Mouse (Mus musculus) forebrain, embryonic 12.5 days (tissue): Measurements from ENCODE around the gene 5430402E10Rik. TPM values are rescaled to one million over a fixed set of nuclear protein-coding genes. Genes with fewer than 3 reads are reported as not detected.
"Not testable (repeated sequence)": the region's sequence is repeated elsewhere in the genome, so short reads cannot be mapped to it uniquely, and the experiment has no call there.

ENCODE experiments used
- ATAC-seq: fragments of 200-750 bp; cut with Nextera tagmentation; 2 replicates; pipeline ENCODE4 v1.8.0; 2017; ENCODE audit warnings: moderate TSS enrichment; ENCODE audit not compliant: low FRiP score
- H3K27ac ChIP-seq: fragments of 300-500 bp; sonication (generic); 2 replicates; pipeline ENCODE4 v1.5.1; 2016; ENCODE audit warnings: mild to moderate bottlenecking
- H3K27me3 ChIP-seq: fragments of 300-500 bp; sonication (generic); 2 replicates; pipeline ENCODE4 v1.6.1; 2016; ENCODE audit warnings: mild to moderate bottlenecking
- H3K36me3 ChIP-seq: fragments of 300-500 bp; sonication (generic); replicated peaks from 2 replicates; pipeline ENCODE4 v1.6.1; 2016; ENCODE audit warnings: mild to moderate bottlenecking
- H3K4me1 ChIP-seq: fragments of 300-500 bp; sonication (generic); 2 replicates; pipeline ENCODE4 v1.6.1; 2016
- H3K4me2 ChIP-seq: fragments of 300-500 bp; sonication (generic); 2 replicates; pipeline ENCODE4 v1.6.1; 2016; ENCODE audit warnings: mild to moderate bottlenecking, moderate library complexity
- H3K4me3 ChIP-seq: fragments of 300-500 bp; sonication (generic); replicated peaks from 2 replicates; pipeline ENCODE4 v1.5.1; 2016; ENCODE audit warnings: mild to moderate bottlenecking
- H3K9ac ChIP-seq: fragments of 300-500 bp; sonication (generic); 2 replicates; pipeline ENCODE4 v1.6.1; 2016; ENCODE audit warnings: mild to moderate bottlenecking
- H3K9me3 ChIP-seq: fragments of 300-500 bp; sonication (generic); 2 replicates; pipeline ENCODE4 v1.6.1; 2016
- WGBS: fragments of 180-500 bp; shearing (Covaris S2); methylation state at CpG from one replicate; pipeline ENCODE4 v1.1.7; 2016; 5-methylcytosine and 5-hydroxymethylcytosine counted together
- polyA plus RNA-seq: library from polyadenylated mRNA; unstranded; fragments of >200 nt; fragmentation: Nextera tagmentation; extraction: Ambion mirVana; gene quantifications from 2 replicates; pipeline ENCODE4 v1.2.1, GENCODE M21; 2016

5430402E10Rik gene
- not detected in 2 replicates for polyA plus RNA-seq

DNA sequence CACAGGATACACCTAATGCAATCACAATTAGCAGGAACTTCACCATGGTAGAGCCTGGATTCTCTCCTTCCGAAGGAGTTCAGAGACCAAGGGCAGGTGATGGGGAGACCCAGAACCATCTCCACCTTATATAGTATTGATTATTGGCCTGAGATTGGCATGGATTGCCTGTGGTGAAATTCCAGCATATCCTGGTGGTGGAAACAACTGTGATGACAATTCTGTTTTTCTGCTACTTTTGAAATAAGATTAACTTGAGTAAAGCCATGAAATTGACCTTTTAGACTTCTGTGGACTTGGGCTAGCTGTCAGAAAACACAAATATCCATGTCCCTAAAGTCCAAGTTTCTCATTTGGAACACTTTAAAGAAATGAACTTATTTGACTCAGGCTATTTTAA is at the start of gene 5430402E10Rik:
5430402E10Rik (minus strand) TSS at position 101 of the 400 bp plus-strand sequence.
- H3K4me2 ChIP-seq, H3K4me3 ChIP-seq, H3K4me1 ChIP-seq, H3K27me3 ChIP-seq, H3K9ac ChIP-seq, ATAC-seq, H3K9me3 ChIP-seq, H3K36me3 ChIP-seq, H3K27ac ChIP-seq: not testable (repeated sequence)
- no CpG with 5 or more reads among the region's 1 CpGs for WGBS

- not testable (repeated sequence) for ATAC-seq, H3K4me1 ChIP-seq, H3K27me3 ChIP-seq, H3K9me3 ChIP-seq, H3K4me2 ChIP-seq, H3K4me3 ChIP-seq, H3K27ac ChIP-seq, H3K9ac ChIP-seq, H3K36me3 ChIP-seq
- 57% methylated on average over 2 of the region's 4 CpGs for WGBS
Observed at GRCm38 (mm10) chrX:77880033-77880432, 44.8 kb downstream of the 5430402E10Rik start.

Other genes starting within 250 kb of the 5430402E10Rik start
- gene Prkx, start 128.8 kb downstream of the 5430402E10Rik start, polyA plus RNA-seq, result 21.5 and 22.6 TPM in 2 replicates
- not detected in 2 replicates for gene Pbsn, start 71.4 kb downstream of the 5430402E10Rik start, polyA plus RNA-seq
- not detected in 2 replicates for gene Gm14744, start 60.3 kb downstream of the 5430402E10Rik start, polyA plus RNA-seq
- not detected in 2 replicates for gene Obp1a, start 166.3 kb upstream of the 5430402E10Rik start, polyA plus RNA-seq
- not detected in 2 replicates for gene Gm5938, start 200.4 kb upstream of the 5430402E10Rik start, polyA plus RNA-seq